Mouse (Mus musculus) effector memory CD4-positive, alpha-beta T cell, adult 5 months (primary cell): Measurements from ENCODE around the gene Egfr. TPM values are rescaled to one million over a fixed set of nuclear protein-coding genes. Genes with fewer than 3 reads are reported as not detected.

Experiments used
- polyA plus RNA-seq: library from polyadenylated mRNA; unstranded; fragments of 100-300 nt; shearing (Covaris generic); gene quantifications from one replicate; pipeline ENCODE4 v1.2.1, GENCODE M21; 2017

The Egfr gene
- polyA plus RNA-seq = not detected

DNA sequence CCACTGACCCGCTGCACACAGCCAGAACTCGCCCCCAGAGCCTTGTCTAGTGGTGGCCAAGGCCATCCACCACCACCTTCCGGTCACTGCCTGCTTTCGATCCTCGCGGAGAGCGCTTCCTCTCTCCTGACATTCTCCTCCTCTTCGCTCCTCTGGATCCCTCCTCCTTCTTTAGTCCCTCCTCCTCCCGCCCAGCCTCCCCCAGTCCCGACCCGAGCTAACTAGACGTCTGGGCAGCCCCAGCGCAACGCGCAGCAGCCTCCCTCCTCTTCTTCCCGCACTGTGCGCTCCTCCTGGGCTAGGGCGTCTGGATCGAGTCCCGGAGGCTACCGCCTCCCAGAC is at the start of gene Egfr:
Egfr (plus strand) TSS at position 197 of the 342 bp plus-strand sequence.

DNA sequence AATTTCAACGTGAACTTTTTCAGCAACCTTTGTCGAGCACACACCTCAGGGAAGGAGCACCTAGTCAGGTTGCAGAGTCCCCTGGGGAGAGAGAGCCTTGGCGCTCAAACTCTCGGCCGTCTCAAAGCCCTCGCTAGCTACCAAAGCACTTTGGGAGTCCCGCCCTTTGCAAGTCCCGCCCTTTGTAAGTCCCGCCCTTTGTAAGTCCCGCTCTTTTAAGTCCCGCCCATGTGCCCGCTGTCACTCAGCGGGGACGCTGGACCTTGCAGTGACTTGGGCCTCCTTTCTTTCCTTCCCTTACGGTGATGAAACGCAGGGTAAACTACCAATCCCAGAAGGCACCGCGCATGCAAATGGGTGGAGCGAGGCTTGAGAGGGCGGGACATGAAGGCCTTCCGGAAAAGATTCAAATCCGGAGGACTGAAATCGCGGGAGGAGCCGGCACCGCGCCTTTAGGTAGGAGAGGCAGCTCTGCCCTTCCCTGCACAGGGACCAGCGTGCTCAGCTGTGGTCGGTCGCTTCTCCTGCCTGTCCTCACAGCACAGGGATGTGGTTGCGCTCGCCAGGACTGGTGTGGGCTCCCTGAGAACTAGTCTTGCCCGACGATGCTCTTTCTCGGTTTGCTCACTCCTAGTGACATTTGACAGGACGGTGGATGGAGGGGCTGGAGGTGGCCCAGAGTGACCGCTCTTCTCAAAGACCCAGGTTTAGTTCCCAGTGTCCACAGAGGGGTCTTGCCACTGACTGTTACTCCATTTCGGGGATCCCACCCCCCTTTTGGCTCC is 199.2 kb downstream of the Egfr start, which contains the start of gene Fbxo48:
Fbxo48 (plus strand) TSS at position 400 of the 785 bp plus-strand sequence.

Other genes starting within 250 kb of the Egfr start
- gene Sec61g, start 243.7 kb upstream of the Egfr start, polyA plus RNA-seq = 12.6 TPM
- gene Fbxo48, start 199.2 kb downstream of the Egfr start, polyA plus RNA-seq = 0.52 TPM